Mouse (Mus musculus): ENCODE data around the gene Plekho2.

DNA sequence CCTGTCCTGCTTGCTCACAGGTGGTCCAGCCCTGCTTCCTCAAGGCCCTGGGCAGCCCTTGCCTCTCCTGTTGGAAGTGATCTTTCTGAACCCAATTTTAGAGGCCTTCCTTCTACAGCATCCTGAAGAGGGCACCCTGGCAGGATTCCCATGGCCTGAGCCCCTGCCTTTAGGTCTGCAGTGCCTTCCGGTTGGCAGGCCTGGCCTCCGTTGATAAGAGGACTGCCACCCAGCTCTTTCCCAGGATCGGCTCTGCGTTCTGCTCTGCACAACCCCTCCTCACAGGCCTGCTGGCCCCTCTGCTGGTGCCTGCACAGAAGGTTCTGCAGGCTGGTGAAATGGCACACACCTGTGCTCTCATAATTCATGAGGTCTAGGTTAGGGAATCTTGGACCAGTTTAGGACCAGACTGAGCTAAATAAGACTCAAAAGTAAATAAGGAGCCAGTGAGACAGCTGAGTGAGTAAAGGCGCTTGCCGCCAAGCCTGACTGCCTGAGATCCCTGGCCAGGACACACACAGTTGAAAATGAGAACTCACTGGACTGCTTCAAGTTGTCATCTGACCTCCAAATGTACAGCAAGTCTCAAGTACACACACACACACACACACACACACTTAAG is 51.3 kb downstream of the Plekho2 start:
- TF ChIP-seq CTCF (IDR thresholded peaks at IDR 0.05) (no peak), POLR2A (IDR thresholded peaks at IDR 0.05; ENCODE audit: insufficient read depth, low read depth, low read length) (no peak)

All from heart, adult 2 months (tissue).